Mouse (Mus musculus) layer of hippocampus, adult 8-10 months (tissue): ENCODE data around the gene Irak1. TPM values are rescaled to one million over a fixed set of nuclear protein-coding genes. Genes with fewer than 3 reads are reported as not detected.

Experiments used
- DNase-seq, 2 experiments: peaks; one replicate each; pipeline ENCODE4 v3.0.0; 2022; ENCODE audit warnings: low spot score in 2 of 2
- microRNA-seq, 2 experiments: library from miRNA; unstranded; fragments of <30 nt; microRNA quantifications; one replicate each; pipeline ENCODE4 v1.2.0; 2022
- total RNA-seq, 4 experiments: library from RNA; stranded (reverse); gene quantifications; 2 replicates each; pipeline ENCODE4 v1.2.4; 2022

The Irak1 gene
- total RNA-seq, 4 experiments from 2014 or later = 49.9 to 75.1 (median 63.7) TPM

DNA sequence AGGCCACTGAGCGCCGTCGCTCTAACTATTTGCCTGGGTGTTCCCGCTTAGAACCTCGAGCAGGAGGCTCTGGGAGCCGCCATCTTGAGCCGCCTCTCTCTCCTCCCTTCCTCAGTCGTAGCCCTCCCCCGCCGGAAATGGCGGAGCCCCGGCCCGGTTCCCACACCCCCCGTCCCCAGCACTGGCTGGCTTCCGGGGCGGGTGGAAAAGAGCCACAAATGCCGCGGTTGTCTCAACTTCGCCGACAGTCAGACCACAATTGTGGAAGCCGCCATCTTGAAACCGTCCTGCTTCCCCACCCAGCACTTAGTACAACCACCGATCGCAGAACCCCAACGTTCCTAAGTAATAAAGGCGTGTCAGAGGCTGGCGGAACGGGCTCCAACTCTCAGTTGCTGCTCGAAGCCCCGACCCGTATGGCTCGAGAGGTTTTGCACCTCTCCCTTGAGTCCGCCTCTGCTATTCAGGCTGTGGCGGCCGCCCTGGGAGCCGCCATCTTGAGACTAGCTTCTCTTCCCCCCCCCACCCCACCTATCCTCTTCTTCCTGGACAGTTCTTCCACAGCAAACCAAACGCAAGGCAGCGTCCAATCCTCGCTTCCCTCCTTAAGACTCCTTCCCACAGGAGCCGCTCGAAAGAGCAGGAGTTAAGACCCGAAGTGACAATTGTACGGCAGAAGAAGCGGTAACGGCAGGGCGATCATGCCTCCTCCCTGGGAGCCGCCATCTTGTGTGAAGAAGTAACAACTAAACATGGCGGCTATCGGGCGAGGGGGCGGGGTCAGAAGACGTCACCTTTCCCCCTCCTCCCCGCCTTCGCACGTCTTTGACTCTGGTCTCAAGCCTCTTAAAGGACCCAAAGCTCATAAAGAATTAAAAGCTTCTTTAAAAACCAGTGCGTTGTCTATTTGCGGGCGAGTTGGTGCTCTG lies 57.2 kb downstream of the Irak1 start, which contains the start of gene Hcfc1:
Gene Hcfc1 (minus strand): TSS at position 110 of the 929 bp plus-strand sequence.
- DNase-seq = peak; percentile 89 to 92

DNA sequence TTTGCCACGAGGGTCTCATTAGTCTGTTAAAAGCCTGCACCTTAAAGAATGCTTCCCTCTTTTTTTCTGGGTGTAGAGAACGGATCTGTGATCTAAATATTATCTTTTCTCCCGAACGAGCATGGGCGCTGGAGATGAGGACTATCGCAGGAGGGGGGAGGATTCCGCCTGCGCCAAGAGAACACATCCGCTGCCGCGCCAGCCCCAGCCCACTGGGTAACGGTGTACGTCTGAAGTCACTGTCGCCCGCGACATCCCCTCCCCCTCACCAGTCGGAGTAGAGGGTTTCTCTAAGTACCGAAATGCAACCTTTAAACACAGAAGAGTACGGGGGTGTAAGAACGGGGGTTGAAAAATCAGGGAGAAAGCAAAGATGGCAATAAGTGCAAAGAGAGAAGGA lies 58.4 kb downstream of the Irak1 start:
- peak; percentile 64 to 67 for DNase-seq

DNA sequence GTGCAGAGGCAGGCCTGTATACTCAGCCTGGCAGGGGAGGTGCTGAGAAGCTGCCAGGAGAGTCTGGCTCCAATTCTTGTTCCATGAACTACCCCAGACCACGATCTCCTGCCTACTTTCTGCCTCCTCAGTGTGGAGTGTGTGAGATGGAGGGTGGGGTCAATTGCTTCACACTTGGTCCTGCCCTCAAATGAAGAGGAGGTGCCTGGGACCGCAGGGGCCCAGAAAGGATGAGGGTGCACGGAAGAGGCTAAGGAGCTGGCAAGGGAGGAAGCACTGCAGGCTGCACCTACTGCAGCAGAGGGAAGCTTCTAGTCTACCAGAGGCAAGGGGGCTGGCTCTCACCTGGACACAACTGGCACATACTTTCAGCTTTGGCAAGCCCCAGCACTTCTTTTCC lies 59.4 kb downstream of the Irak1 start:
- no peak for DNase-seq

Small RNA genes lying within 50 kb of the gene (microRNA-seq; reads per million reads assigned to microRNA genes)
- gene Mir5132 (12.4 to 13.4 reads per million in 2 experiments), gene Mir718 (0 to 0.76 reads per million in 2 experiments)

Other genes with a start within 250 kb of the Irak1 start
- 10 to 100 TPM in 1 of 4 experiments, 1 to 10 TPM in 3; 7.5 to 10.4 (median 8.1) TPM for gene Srpk3, start 249.5 kb downstream of the Irak1 start, total RNA-seq
- gene Idh3g, start 237.0 kb downstream of the Irak1 start, total RNA-seq = 100 to 1,000 TPM; 200 to 214 (median 203) TPM
- 100 to 1,000 TPM in 2 of 4 experiments, 10 to 100 TPM in 2; 87.5 to 127 (median 98.2) TPM for gene Ssr4, start 236.9 kb downstream of the Irak1 start, total RNA-seq
- 100 to 1,000 TPM in 1 of 4 experiments, 10 to 100 TPM in 3; 90.5 to 100 (median 95.6) TPM for gene Pdzd4, start 198.9 kb downstream of the Irak1 start, total RNA-seq
- gene Avpr2, start 131.8 kb downstream of the Irak1 start, total RNA-seq = not detected
- 100 to 1,000 TPM; 117 to 151 (median 128) TPM for gene L1cam, start 127.8 kb downstream of the Irak1 start, total RNA-seq
- 1 to 10 TPM; 4.9 to 8.0 (median 6.0) TPM for gene Arhgap4, start 102.0 kb downstream of the Irak1 start, total RNA-seq
- gene Naa10, start 102.0 kb downstream of the Irak1 start, total RNA-seq = 10 to 100 TPM; 64.7 to 73.9 (median 67.1) TPM
- gene Renbp, start 93.1 kb downstream of the Irak1 start, total RNA-seq = 10 to 100 TPM in 3 of 4 experiments, 1 to 10 TPM in 1; 4.9 to 20.0 (median 14.7) TPM
- 10 to 100 TPM; 72.7 to 77.3 (median 73.3) TPM for gene Hcfc1, start 57.6 kb downstream of the Irak1 start, total RNA-seq
- gene Opn1mw, start 103.5 kb upstream of the Irak1 start, total RNA-seq = under 1 TPM in 2 of 4 experiments, not detected in 2; 0.45 to 0.83 TPM
- 10 to 100 TPM; 85.8 to 96.1 (median 91.7) TPM for gene Mecp2, start 111.4 kb upstream of the Irak1 start, total RNA-seq
- not detected for gene Tex28, start 143.9 kb upstream of the Irak1 start, total RNA-seq
- gene Tktl1, start 153.3 kb upstream of the Irak1 start, total RNA-seq = under 1 TPM in 2 of 4 experiments, not detected in 2; 0.20 to 0.24 TPM
- gene Flna, start 225.9 kb upstream of the Irak1 start, total RNA-seq = 100 to 1,000 TPM in 1 of 4 experiments, 10 to 100 TPM in 3; 70.1 to 101 (median 86.8) TPM
- gene Emd, start 230.8 kb upstream of the Irak1 start, total RNA-seq = 10 to 100 TPM; 33.0 to 42.3 (median 35.6) TPM
- 100 to 1,000 TPM; 106 to 243 (median 166) TPM for gene Rpl10, start 246.9 kb upstream of the Irak1 start, total RNA-seq